Mouse (Mus musculus) WW6 (cell line): ENCODE measurements at regions not wholly inside any gene's neighbourhood (a gene's known extent, or its start where the extent isn't known, plus 50 kb on each side); places are given as distances from the start of the nearest gene placed in this dataset.

Experiments
- DNase-seq: peaks from one replicate; pipeline ENCODE4 v3.0.0-alpha.2; 2013; ENCODE audit warnings: low read depth, low spot score

GRCm38 (mm10) chr17:3248875-3249274 is 77.5 kb upstream of the Tiam2 start:
- DNase-seq, result no peak

GRCm38 (mm10) chr17:3249320-3249719 is 77.1 kb upstream of the Tiam2 start:
- no peak for DNase-seq

GRCm38 (mm10) chr17:3251176-3251575 is 75.2 kb upstream of the Tiam2 start:
- no peak for DNase-seq

GRCm38 (mm10) chr17:3251966-3252365 is 74.4 kb upstream of the Tiam2 start:
- DNase-seq, result no peak

- peak; percentile 20 for DNase-seq
These were observed 72.7 kb upstream of the Tiam2 start for GRCm38 (mm10) chr17:3253508-3254176.

GRCm38 (mm10) chr17:3256765-3257164 is 69.6 kb upstream of the Tiam2 start:
- DNase-seq, result no peak

- DNase-seq, result no peak
These were observed 67.4 kb upstream of the Tiam2 start for GRCm38 (mm10) chr17:3258811-3259510.

GRCm38 (mm10) chr17:3260796-3261195 is 65.6 kb upstream of the Tiam2 start:
- no peak for DNase-seq

- DNase-seq, result no peak
These were observed 53.0 kb upstream of the Tiam2 start for GRCm38 (mm10) chr17:3273108-3274091.

- DNase-seq, result no peak
These were observed 51.7 kb upstream of the Tiam2 start for GRCm38 (mm10) chr17:3274449-3275285.
